Mouse (Mus musculus) liver, postnatal 0 days (tissue): Measurements from ENCODE around the gene Pacrg. TPM values are rescaled to one million over a fixed set of nuclear protein-coding genes. Genes with fewer than 3 reads are reported as not detected.

Experiments used
- ATAC-seq: fragments of 200-750 bp; cut with Nextera tagmentation; 2 replicates; pipeline ENCODE4 v1.8.0; 2017; ENCODE audit warnings: mild to moderate bottlenecking, moderate library complexity
- DNase-seq: peaks from one replicate; pipeline ENCODE4 v3.0.0-alpha.2; 2016
- H3K27ac ChIP-seq: fragments of 300-500 bp; sonication (generic); 2 replicates; pipeline ENCODE4 v1.5.1; 2014; ENCODE audit warnings: antibody characterized with exemption, moderate library complexity, mild to moderate bottlenecking, low read depth
- H3K27me3 ChIP-seq: fragments of 300-500 bp; sonication (generic); 2 replicates; pipeline ENCODE4 v1.6.1; 2014; ENCODE audit warnings: low read length, control low read depth, mixed read lengths; ENCODE audit not compliant: insufficient read depth
- H3K36me3 ChIP-seq: fragments of 300-500 bp; sonication (generic); replicated peaks from 2 replicates; pipeline ENCODE4 v1.6.1; 2014; ENCODE audit warnings: mild to moderate bottlenecking, control low read depth, low read length, moderate library complexity, mixed read lengths; ENCODE audit not compliant: insufficient read depth
- H3K4me1 ChIP-seq: fragments of 300-500 bp; sonication (generic); 2 replicates; pipeline ENCODE4 v1.6.1; 2014; ENCODE audit warnings: antibody characterized with exemption, mild to moderate bottlenecking, control low read depth; ENCODE audit not compliant: insufficient read depth
- H3K4me2 ChIP-seq: fragments of 300-500 bp; sonication (generic); 2 replicates; pipeline ENCODE4 v1.6.1; 2014; ENCODE audit warnings: low read depth, mild to moderate bottlenecking, low read length, moderate library complexity, mixed read lengths
- H3K4me3 ChIP-seq: fragments of 300-500 bp; sonication (generic); 2 replicates; pipeline ENCODE4 v1.5.1; 2014; ENCODE audit warnings: low read depth, low read length
- H3K9ac ChIP-seq: fragments of 300-500 bp; sonication (generic); replicated peaks from 2 replicates; pipeline ENCODE4 v1.6.1; 2014; ENCODE audit warnings: mild to moderate bottlenecking, moderate library complexity
- H3K9me3 ChIP-seq: fragments of 300-500 bp; sonication (generic); 2 replicates; pipeline ENCODE4 v1.6.1; 2016; ENCODE audit warnings: mild to moderate bottlenecking, control low read depth, low read length, mixed read lengths
- CTCF ChIP-seq: sonication (generic); IDR thresholded peaks from 2 replicates; pipeline ENCODE4 v1.5.1; 2016; ENCODE audit warnings: antibody characterized with exemption, low read depth
- EP300 ChIP-seq: IDR thresholded peaks from 2 replicates; pipeline ENCODE4 v1.6.1; 2016; ENCODE audit warnings: antibody characterized with exemption, low read depth, mild to moderate bottlenecking
- WGBS: fragments of 180-500 bp; shearing (Covaris S2); extraction: QIAGEN DNeasy Blood & Tissue Kit; methylation state at CpG from one replicate; pipeline ENCODE4 v1.1.7; 2014; ENCODE audit not compliant: insufficient replicate concordance; 5-methylcytosine and 5-hydroxymethylcytosine counted together
- polyA plus RNA-seq: library from polyadenylated mRNA; unstranded; fragments of >200 nt; fragmentation: Nextera tagmentation; extraction: Ambion mirVana; gene quantifications from 2 replicates; pipeline ENCODE4 v1.2.1, GENCODE M21; 2015

Pacrg gene
- polyA plus RNA-seq, 1 experiment from 2014 or later = not detected

- Histone ChIP-seq H3K4me2 (no peak overlapping the region), H3K27me3 (no peaks in the 10 kb centered on the region), H3K4me1 (no peaks in the 10 kb centered on the region), H3K27ac (no peak overlapping the region), H3K9ac (no peak overlapping the region), H3K9me3 (no peaks in the 10 kb centered on the region), H3K36me3 (no peaks in the 10 kb centered on the region), H3K4me3 (no peak overlapping the region)
- 72% methylated on average over 4 of the region's 4 CpGs for WGBS
- no peak for TF ChIP-seq CTCF
- no peak for TF ChIP-seq EP300
- no peak for DNase-seq
- no peak for ATAC-seq
Measured at GRCm38 (mm10) chr17:10784401-10784920, 55.6 kb downstream of the Pacrg start.

- Histone ChIP-seq H3K36me3 (no peaks in the 10 kb centered on the region), H3K9me3 (no peaks in the 10 kb centered on the region), H3K27me3 (no peaks in the 10 kb centered on the region), H3K4me3 (no peak overlapping the region), H3K9ac (no peak overlapping the region), H3K4me1 (no peaks in the 10 kb centered on the region), H3K4me2 (no peak overlapping the region), H3K27ac (no peak overlapping the region)
- WGBS = 58% methylated on average over 10 of the region's 10 CpGs
- ATAC-seq (no peak), DNase-seq (no peak)
- TF ChIP-seq CTCF (no peak), EP300 (no peak)
Measured at GRCm38 (mm10) chr17:10776503-10776902, 63.6 kb downstream of the Pacrg start.

GRCm38 (mm10) chr17:10774468-10774867 is 65.6 kb downstream of the Pacrg start:
- no peak for TF ChIP-seq CTCF
- Histone ChIP-seq H3K4me3 (no peak overlapping the region), H3K36me3 (no peaks in the 10 kb centered on the region), H3K4me1 (no peaks in the 10 kb centered on the region), H3K9me3 (no peaks in the 10 kb centered on the region), H3K27me3 (no peaks in the 10 kb centered on the region), H3K27ac (no peak overlapping the region), H3K9ac (no peak overlapping the region), H3K4me2 (no peak overlapping the region)
- 69% methylated on average over 1 of the region's 1 CpGs for WGBS
- ATAC-seq = no peak
- no peak for DNase-seq

- H3K27me3 ChIP-seq = no peaks in the 10 kb centered on the region
- TF ChIP-seq EP300 (no peak), CTCF (no peak)
- no peak overlapping the region for H3K4me3 ChIP-seq
- no peak overlapping the region for H3K4me2 ChIP-seq
- no peaks in the 10 kb centered on the region for H3K9me3 ChIP-seq
- no peaks in the 10 kb centered on the region for H3K4me1 ChIP-seq
- no peak overlapping the region for H3K9ac ChIP-seq
- DNase-seq (no peak), ATAC-seq (no peak)
- WGBS = 38% methylated on average over 3 of the region's 3 CpGs
- H3K27ac ChIP-seq = no peak overlapping the region
- H3K36me3 ChIP-seq = no peaks in the 10 kb centered on the region
Measured at GRCm38 (mm10) chr17:10772207-10772606, 67.9 kb downstream of the Pacrg start.

GRCm38 (mm10) chr17:10769873-10770272 is 70.2 kb downstream of the Pacrg start:
- WGBS = 72% methylated on average over 6 of the region's 6 CpGs
- no peak overlapping the region for H3K4me3 ChIP-seq
- TF ChIP-seq CTCF (no peak), EP300 (no peak)
- DNase-seq (no peak), ATAC-seq (no peak)
- no peak overlapping the region for H3K27ac ChIP-seq
- no peak overlapping the region for H3K4me2 ChIP-seq
- no peaks in the 10 kb centered on the region for H3K36me3 ChIP-seq
- H3K27me3 ChIP-seq = no peaks in the 10 kb centered on the region
- H3K9ac ChIP-seq = no peak overlapping the region
- H3K4me1 ChIP-seq = no peaks in the 10 kb centered on the region
- H3K9me3 ChIP-seq = no peaks in the 10 kb centered on the region

- whole genome bisulfite sequencing = 64% methylated on average over 10 of the region's 10 CpGs
- H3K9me3 ChIP-seq = no peaks in the 10 kb centered on the region
- ATAC-seq (no peak), DNase-seq (no peak)
- no peaks in the 10 kb centered on the region for H3K27me3 ChIP-seq
- no peak overlapping the region for H3K9ac ChIP-seq
- no peak overlapping the region for H3K4me3 ChIP-seq
- H3K4me2 ChIP-seq = no peak overlapping the region
- no peaks in the 10 kb centered on the region for H3K4me1 ChIP-seq
- no peaks in the 10 kb centered on the region for H3K36me3 ChIP-seq
- TF ChIP-seq CTCF (no peak), EP300 (no peak)
- no peak overlapping the region for H3K27ac ChIP-seq
Measured at GRCm38 (mm10) chr17:10766735-10767406, 73.2 kb downstream of the Pacrg start.
